Mouse (Mus musculus): ENCODE results near the gene Tpx2.

The Tpx2 gene

DNA sequence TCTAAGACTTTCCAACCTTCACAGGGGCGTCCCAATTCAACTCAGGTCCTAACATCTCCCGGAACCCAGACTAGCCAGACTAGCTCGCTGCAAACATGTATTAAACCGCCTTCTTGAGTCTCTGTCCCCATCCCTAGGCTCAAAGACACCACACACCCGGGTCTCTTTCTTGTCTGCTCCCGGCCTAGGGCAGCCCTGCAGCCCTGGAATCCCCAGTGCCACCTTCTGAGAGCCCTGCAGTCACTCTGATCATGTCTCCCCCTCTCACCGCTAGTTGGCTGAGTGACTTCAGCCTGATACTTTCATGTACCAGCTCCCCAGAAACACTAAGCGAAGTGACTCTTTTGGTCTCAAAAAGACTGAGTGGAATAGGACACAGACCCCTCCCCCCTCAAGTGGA, 95.8 kb downstream of the Tpx2 start:
- in situ Hi-C loops (cut with MseI, MboI) = no loop called here

GRCm38 (mm10) chr2:152944013-152944412, 96.2 kb downstream of the Tpx2 start:
- in situ Hi-C loops (cut with MseI, MboI) = no loop called here

Measured in mouse trophoblast stem cell (cell line).